Mouse (Mus musculus) layer of hippocampus, postnatal 36 days (tissue): ENCODE measurements around the gene Gna13. TPM values are rescaled to one million over a fixed set of nuclear protein-coding genes. Genes with fewer than 3 reads are reported as not detected.

Source experiments
- DNase-seq, 2 experiments: peaks; one replicate each; pipeline ENCODE4 v3.0.0; 2022
- total RNA-seq, 2 experiments: library from RNA; stranded (reverse); gene quantifications; 2 replicates each; pipeline ENCODE4 v1.2.3; 2021

Gna13 gene
- total RNA-seq, 2 experiments from 2014 or later: 53.5 to 54.8 TPM

DNA sequence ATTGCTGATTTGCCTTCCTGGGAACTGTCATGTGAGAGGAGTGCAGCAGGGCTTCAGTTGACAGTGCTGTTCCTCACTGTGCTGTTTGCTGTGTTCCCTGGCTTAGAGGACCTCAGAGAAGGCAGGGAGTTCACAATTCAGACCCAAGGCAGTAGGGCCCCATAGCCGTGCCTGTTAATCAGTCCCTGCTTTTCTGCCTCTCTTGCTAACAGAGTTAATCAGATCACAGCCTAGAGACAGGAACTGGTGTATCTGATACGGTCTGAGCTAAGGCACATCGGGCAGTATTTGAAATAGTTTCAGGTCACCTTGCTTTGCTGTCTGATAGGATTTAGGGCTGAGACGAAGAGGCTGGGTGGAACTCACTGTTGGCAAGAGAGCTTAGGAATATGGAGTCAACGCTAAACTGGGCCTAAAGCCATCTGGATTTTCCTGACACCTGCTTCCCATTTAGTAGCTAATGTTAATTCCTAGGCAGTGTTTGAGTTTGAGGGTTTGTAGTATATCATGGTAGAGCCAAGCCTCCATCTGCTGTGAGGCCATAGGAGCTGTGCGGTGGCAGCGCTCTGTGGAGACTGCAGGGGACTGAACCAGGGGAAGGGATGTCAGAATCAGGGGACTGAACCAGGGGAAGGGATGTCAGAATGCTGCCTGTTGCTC lies 14.0 kb downstream of the Gna13 start:
- no peak for DNase-seq

DNA sequence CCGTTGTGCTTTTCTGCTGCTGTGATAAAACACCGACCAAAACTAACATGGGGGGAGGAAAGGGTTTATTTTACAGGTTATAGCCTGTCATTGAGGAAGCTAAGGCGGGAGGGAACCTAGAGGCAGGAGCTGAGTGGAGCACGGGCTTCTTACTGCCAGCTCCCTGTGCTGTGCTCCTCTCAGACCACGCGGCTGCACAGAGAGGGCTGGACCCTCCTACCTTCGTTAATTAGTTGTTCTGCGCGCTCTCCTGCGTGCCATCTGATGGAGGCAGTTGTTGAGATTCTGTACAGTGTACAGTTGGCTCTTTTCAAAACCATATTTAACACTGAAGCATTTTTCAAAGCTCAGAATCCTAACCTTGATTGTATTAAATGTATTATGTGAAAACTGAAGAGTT lies 14.8 kb downstream of the Gna13 start:
- DNase-seq: no peak

DNA sequence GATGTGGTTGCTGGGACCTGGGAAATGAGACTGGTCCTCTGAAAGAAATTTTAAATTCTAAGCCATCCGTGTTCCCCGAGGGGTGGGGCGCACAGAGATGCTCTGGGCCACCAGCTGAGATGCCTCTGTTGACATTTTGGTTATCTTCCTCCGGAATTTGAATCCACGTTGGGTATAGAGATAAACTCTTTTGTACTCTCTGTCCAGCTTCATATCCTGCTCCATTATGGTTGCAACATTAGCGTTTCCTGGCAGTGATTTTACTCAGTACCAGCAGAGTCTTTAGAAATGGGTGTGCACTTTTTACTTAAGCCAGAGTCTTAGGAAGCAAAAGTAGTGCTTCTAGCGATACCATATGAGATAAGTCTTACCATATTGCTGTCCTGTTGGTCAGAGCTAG lies 15.4 kb downstream of the Gna13 start:
- DNase-seq: no peak

DNA sequence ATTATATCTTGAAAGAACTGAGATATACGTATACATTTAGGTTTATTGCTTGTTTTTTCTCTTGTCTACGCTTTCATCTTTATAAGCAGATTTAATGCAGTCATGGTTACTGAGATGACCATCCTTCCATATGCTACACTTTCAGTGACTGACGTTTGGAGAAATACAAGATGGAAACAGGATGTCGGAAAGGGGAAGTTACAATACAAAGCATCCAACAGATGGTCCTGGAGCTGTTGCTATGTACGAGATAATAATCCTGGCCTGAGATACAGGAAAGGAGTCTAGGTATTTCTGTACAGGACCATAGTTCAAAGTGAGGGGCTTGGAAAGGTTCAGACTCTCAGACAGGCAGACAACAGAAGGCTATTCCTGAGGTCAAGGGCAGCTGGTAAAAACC lies 18.0 kb downstream of the Gna13 start:
- no peak for DNase-seq

DNA sequence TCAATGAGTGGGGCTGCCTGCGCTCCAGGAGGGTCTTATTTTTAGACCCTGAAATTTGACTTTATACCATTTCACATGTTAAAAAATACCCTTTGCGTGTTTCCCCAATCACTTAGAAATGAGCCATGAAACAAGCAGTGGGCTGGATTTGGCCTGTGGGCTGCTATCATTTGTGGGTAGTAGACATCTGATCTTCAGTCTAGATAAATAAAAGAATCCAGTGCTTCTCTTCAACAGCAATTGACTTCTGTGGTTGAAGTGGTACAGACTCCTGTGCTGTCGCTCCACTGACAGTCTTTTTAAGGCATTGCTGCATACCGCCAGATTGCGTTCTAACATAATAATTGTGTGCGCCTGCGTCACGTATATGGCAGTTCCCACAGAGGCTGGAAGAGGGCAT lies 22.7 kb downstream of the Gna13 start:
- no peak for DNase-seq

DNA sequence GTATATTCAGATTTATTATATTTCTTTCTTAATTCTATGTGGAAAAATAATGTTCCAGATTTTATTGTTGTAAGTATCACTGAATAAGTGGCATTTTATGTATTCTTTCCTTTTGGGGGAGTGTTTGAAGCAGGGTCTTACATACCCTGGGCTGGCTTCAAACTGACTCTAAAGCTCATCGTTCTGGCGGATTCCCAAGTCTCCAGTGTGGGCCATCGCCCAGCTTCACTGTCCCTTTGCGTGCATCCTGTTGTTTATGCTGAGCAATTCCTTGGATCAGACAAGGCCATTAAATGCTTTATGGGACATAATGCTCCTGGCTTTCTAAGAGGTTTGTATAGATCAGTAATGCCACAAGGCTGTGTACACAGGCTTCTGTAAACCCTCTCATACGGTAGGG lies 26.4 kb downstream of the Gna13 start:
- DNase-seq: no peak

DNA sequence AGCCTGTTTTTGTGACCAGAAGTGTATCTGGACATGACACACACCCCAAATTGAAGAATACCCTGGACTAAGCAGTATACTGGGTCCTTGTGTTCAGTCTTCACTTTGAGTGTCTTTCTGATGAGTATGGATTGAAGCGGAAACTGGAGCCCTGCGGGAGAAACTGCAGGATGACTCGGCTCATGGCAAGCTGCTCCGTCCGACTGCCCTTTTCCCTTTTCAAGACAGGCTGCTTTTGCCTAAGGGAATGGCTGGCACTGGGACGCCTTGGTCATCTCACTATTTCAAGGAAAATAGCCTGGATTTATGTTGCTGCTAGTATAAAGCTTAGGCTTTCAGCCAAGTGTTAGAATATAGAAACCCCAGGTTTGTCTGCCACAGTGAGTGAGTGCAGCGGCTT lies 28.6 kb downstream of the Gna13 start:
- no peak for DNase-seq

DNA sequence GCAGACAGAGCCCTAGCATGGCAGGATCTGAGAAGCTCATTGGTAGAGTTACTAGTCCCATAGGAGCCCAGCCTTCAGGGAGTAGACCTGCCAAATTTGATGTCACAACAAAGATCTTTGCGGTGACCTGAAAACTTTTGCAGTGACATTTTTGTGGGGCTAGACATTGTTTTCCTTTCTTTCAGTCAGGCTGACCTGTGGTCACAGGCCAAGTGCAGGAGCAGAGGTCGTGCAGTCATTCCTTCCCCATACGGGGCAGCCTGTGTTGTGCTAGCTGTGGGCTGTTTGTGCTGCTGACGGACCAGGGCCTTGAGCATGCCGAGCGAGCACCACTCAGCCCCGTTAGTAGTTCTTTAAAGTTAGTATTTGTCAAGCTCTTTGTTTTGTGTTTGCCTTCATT lies 29.1 kb downstream of the Gna13 start:
- DNase-seq: no peak

DNA sequence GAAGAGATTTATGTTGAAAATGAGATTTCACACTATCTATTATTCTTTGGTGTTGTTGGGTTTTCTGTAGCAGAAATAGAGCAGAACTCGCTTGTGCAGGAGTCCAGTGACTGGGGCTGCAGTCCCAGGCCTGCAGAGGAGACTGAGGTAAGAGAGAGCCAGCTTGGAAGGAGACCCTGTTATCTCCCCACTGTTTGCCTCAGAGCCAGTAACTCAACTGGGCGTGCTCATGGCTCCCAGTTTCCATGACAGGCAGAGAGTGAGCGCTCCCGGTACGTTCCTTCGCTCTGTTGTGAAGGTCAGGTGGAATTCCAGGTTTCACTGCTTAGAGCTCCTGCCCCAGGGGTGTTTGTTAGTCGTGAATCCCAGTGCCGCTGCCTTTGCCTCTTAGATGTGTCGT lies 30.0 kb downstream of the Gna13 start:
- no peak for DNase-seq

DNA sequence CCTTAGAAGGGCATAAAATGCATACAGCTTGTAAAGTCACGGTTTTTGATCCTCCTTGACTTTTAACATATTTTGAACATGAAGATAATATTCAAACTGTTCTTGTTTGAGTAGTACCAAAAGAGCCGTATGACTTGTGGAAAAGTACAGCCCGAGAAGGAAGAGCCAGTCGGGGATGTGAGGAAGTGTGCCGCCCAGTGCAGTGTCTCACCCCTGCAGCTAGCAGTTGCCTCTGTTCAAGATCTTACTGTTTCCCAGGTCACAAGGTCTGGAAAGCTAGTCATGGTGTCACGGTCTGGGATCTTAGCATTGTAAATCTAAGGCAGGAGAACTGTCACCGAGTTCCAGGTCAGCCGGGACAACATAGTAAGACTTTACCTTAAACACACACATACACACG lies 32.1 kb downstream of the Gna13 start:
- no peak for DNase-seq

DNA sequence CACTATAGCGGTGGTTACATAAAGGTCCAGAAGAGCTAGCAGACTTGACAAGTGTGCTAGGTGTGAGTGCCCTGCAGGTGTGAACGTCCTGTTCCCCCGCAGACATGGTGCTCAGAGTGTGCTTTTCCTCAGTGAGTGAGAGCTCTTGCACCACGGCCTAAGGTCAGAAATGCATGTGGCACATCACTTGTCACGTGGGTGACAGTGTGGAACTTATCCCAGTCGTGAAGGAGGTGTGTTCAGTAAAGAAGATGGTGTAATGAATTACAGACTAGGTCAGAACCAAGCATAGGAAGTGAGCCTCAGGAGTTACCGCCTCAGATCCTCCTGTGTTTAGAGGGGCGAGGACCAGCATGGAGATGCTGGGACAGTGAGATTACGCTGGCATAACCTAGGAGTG lies 32.7 kb downstream of the Gna13 start:
- no peak for DNase-seq

DNA sequence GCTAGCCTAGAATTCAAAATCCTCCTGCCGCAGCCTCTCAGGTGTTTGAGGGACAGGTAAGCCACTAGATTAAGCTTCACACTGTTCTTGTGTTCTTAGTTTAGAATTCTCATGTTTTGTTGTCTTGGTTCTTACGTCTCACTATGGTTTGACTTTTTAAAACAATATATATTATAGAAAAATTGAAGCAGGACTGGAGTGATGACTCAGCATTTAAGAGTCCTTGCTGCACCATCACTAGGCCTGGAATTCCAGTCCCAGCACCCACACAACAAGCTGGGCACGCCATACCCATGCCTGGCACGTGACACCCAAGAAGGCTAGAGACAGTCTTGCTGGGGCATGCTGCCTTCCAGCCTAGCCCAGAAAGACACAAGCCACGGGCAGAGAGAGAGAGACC lies 43.8 kb downstream of the Gna13 start:
- no peak for DNase-seq

DNA sequence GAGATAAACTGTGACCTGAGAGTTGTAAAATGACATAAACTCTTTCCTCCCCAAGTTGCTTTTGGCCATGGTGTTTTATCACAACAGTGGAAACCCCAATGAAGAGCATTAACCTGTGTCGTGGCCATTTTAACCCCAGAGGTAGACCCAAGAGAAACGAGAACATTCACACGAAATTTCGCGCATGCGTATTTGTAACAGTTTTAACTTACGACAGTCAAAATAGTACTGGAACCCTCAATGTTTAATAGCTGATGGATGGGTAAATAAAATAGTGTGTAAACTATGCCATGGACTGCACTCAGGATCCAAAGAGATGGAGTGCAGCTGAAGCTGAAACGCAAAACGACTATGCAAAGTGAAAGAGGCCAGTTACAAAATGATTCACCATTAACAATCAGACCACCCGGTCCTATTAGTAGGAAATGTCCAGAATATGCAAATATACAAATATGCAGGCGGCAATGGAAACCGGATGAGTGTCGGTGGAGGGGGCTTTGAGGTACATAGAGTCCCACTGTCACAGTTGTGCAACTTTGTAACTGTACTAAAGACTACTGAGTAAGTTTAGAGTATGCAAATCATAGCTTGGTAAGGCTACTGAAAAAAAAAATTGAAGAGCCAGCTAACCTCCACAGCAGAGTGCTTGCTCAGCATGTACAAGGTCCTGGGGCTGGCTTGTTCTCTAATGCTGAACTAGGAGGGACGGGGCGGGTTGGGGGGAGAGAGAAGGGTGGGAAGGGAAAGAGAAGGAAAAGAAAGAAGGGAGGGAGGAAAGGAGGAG lies 47.8 kb downstream of the Gna13 start:
- no peak for DNase-seq

DNA sequence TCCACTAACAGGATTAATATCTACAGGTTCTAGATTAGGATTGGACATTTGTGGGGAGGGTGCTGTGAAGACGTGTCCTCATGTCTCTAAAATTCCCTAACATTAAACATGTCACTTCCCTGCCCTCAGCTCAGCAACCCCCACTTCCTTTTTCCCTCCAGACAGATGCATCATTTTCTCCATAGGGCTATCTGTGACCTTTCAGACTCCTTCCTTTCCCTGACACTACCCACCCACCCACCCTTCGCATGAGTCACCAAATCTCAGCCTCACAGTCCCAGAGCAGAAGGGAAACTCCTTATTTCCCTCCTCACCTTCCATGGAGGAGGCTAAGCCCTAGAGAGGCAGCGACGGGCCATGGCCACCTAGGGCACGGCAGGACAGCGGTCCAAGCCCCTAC lies 51.0 kb downstream of the Gna13 start, which contains the start of gene 9930022D16Rik:
Gene 9930022D16Rik (plus strand): TSS at position 301 of the 400 bp plus-strand sequence.
- no peak for DNase-seq

DNA sequence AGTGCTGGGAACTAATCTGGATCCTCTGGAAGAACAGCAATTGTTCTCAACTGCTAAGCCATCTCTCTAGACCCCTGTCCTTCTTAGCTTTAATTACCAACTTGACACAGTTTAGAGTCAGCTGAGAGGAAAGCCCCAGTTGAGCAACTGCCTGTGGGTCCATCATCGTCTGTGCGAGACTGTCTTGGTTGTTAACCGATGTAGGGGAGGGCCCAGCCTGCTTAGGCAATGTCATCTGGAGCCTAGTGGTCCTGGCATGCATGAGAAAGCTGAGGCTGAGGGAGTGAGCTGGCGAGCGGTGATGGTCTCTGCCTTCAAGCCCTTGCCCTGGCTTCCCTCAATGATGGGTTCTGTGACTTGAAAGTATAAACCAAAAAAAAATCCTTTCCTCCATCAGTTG lies 52.2 kb downstream of the Gna13 start:
- no peak for DNase-seq

DNA sequence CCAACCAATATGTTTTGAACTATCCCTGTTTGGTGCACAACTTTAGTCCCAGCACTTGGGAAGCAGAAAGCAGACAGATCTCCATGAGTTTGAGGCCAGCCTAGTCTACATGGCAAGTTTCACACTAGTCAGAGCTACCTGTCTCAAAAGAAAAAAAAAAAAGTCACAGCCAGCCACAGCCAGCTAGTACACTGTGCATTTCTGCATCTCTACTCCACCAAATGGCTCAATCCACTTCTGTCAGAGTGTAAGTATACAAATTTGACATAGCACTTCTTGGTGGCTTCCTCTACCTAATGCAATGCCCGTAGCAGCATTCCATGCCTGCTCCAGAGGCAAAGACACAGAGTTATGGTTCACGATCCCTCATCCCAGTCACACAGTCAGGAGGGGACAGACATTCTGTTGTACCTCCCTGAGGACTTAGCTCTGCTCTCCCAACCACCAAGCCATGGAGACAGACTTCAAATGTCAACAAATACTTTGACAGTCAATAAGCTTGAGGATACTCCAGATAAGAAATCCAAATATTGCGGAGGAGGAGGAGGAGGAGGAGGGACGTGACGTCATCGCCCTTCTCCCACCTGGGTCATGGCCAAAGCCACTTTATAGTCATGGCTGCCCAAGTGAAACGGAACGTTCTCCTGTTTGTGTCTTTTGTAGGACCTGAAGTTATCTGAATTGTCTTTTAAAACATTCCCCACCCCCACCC lies 54.2 kb downstream of the Gna13 start:
- DNase-seq: no peak

DNA sequence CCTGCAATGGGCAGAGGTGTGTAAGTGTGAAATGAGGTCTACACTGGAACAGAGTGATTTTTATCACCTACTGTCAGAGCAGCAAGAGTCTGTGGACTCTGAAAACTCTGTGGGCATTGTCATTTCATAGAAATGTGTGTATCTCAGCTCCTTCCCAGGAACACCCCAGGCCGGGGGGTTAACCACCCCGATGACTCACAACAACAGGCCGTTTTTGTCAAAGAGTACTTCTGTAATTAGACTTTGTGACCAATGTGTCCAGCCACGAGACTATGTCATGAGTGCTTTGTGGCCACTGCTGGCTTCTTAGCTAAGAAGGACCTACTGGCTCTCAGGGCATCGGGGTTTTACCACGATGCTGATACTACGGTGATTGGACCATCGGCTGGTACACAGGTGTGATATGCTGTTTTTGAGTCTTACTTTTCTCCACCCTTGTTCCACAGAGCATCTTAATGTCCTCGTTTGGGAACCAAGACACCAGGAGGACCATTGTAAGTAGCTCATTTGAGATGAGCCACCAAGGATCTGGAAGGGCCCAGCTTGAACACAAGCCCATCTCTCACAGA lies 54.9 kb downstream of the Gna13 start:
- no peak for DNase-seq

DNA sequence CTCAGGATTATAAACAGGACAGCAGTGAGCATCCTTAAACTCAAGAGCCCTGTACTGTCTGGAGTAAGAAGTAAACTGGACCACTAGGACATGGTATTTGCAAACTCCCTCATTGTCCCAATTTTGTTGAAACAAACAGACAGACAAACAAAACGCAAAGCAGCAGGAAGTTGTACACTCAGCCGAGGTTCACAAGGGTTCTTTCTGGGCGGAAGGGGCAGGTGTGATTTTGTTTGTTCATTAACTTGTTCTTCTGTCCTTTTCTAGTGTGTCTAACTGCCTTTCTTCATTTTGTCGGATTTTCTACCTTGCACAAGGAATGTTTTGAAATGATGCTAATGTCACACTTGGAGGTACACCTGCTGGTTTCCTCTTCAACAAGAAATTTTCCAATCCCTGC lies 56.8 kb downstream of the Gna13 start:
- no peak for DNase-seq

DNA sequence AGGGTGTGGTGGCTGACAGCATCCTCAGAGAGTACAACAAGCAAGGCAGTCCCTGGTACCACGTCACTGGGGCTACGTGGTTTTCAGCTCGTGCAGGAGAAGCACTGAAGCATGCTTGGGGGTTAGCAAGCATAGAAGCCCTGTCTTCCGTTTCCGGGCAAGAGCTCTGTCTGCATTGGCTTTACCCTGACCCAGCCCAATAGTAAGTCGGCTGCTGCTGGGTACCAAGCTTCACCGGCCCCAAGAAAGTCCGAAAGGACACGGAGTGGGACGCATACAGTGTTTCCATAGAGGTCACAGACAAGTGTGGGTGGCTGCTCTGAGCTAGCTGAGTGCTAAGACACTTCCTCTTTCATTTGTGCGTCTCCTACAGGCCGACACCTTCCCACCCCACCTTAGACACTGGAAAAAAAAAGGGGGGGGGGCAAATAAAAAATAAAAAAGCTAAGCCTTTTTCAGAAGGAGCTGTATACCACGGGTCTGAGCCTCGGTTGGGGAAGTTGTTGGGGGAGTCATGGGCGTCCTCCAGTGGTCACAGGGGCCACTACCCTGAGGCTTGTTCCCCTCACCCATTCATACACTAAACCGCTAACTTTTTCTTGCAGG lies 57.4 kb downstream of the Gna13 start:
- DNase-seq: no peak

DNA sequence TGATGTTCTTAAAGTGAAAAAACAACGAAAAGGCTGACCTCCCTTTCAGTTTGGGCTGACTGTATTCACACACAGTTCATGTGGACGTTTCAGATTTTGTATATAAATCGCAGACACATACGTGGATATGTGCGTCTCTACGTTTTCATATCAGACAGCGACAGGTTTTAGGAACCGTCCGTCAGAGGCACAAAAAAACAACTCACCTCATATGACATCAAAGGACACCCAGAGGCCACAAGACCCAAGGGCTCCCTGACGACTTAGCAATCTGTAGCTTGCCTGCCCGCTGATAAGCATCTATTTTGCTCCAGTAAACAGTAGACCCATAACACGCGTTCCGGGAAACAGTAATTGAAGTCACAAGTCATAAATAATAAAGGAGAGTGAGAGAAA lies 57.9 kb downstream of the Gna13 start:
- DNase-seq: no peak

DNA sequence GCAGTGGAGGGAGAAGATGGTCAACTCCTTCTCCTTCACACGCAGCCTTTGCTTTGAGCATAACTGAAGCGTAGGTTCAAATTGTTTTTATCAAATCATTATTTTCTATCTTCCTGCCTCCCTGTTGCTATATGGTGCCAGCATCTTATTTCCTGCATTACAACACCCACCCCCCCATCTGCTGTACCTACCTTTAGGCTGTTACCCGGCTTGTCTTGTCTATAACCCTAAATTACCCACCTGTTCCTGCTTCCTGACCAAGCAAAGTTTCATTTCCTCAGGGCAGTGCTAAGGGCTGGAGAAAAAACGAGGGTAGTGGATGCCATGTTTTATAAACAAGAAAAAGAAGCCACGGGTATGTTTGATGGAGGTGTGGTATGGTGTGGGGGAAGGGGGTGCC lies 58.6 kb downstream of the Gna13 start:
- no peak for DNase-seq

DNA sequence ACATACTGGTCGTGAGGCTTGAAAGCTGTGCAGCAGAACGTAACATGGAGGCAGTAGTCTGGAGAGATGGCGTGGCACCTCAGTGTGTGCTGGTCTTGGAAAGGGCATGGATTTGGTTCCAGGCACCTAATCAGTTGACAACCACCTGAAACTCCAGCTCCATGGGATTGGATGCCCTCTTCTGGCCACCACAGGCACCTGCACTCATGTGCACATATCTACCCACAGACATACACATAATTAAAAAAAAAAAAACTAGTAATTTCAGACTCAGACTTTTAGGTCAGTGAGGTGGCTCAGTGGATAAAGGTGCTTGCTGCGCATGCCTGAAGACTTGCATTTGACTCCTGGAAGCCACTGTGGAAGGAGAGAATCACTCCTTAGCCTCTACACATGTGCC lies 59.6 kb downstream of the Gna13 start:
- no peak for DNase-seq

DNA sequence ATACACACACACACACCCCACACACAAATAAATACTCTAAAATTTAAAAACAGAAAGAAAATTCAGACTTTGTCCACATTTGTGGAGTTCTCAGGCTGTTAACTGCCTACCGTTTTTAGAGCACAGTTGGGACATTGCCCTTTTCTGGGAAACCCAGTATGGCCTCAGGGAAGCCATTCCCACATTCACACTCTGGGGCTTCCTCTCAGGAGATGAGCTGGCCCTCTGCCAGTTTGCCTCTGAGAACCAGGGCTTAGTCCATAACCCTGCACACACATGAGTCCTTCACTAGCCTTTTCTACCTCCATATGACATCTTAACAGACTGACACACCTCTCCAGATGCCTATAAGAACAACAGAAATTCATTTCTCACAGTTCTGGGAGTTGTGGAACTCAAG lies 60.7 kb downstream of the Gna13 start:
- no peak for DNase-seq
